Mouse (Mus musculus) neutrophil, adult 83 days (primary cell): ENCODE results near the gene Cd209a. TPM values are rescaled to one million over a fixed set of nuclear protein-coding genes. Genes with fewer than 3 reads are reported as not detected.

Experiments used
- total RNA-seq, 2 experiments: library from RNA; stranded (reverse); gene quantifications; one replicate each; pipeline ENCODE4 v1.2.4; 2023

Cd209a gene
- 1 to 10 TPM; 6.7 to 7.7 TPM for total RNA-seq

GRCm38 (mm10) chr8:3748761-3749160 is at the start of gene Cd209a:
Gene Cd209a, minus strand, starts transcription at chr8:3748984.

GRCm38 (mm10) chr8:3720551-3720950 is 28.2 kb downstream of the Cd209a start, which contains the start of gene Clec4g:
Gene Clec4g, minus strand, starts transcription at chr8:3720651.

GRCm38 (mm10) chr8:3694121-3694520 is 54.7 kb downstream of the Cd209a start, which contains the start of gene Fcer2a:
Gene Fcer2a, minus strand, starts transcription at chr8:3694175.

Other genes starting within 250 kb of the Cd209a start
- gene Mcoln1, start 248.5 kb downstream of the Cd209a start, total RNA-seq: 10 to 100 TPM; 27.1 to 36.8 TPM
- 10 to 100 TPM; 28.1 to 30.0 TPM for gene Pnpla6, start 233.6 kb downstream of the Cd209a start, total RNA-seq
- not detected for gene C330021F23Rik, start 181.0 kb downstream of the Cd209a start, total RNA-seq
- gene Camsap3, start 161.7 kb downstream of the Cd209a start, total RNA-seq: under 1 TPM; 0.11 to 0.68 TPM
- 10 to 100 TPM; 38.0 to 40.5 TPM for gene Xab2, start 127.7 kb downstream of the Cd209a start, total RNA-seq
- 100 to 1,000 TPM; 104 to 110 TPM for gene Pet100, start 127.4 kb downstream of the Cd209a start, total RNA-seq
- not detected for gene Pcp2, start 123.4 kb downstream of the Cd209a start, total RNA-seq
- gene Stxbp2, start 118.0 kb downstream of the Cd209a start, total RNA-seq: 100 to 1,000 TPM; 304 to 323 TPM
- 1 to 10 TPM; 1.6 to 1.7 TPM for gene Retn, start 93.2 kb downstream of the Cd209a start, total RNA-seq
- 100 to 1,000 TPM; 317 to 329 TPM for gene Mcemp1, start 83.2 kb downstream of the Cd209a start, total RNA-seq
- 1 to 10 TPM; 5.6 to 5.8 TPM for gene Fcor, start 76.6 kb downstream of the Cd209a start, total RNA-seq
- 10 to 100 TPM; 11.7 to 14.0 TPM for gene Trappc5, start 72.7 kb downstream of the Cd209a start, total RNA-seq
- under 1 TPM; 0.29 to 0.70 TPM for gene Fcer2a, start 54.8 kb downstream of the Cd209a start, total RNA-seq
- gene Clec4g, start 28.3 kb downstream of the Cd209a start, total RNA-seq: not detected
- not detected for gene Cd209e, start 105.3 kb upstream of the Cd209a start, total RNA-seq
- gene Cd209d, start 129.6 kb upstream of the Cd209a start, total RNA-seq: under 1 TPM in 1 of 2 experiments, not detected in 1; 0.39 TPM
- gene Cd209b, start 177.9 kb upstream of the Cd209a start, total RNA-seq: not detected
- gene Cd209c, start 205.8 kb upstream of the Cd209a start, total RNA-seq: under 1 TPM; 0.44 to 0.79 TPM